ENCODE assay signal across 7 mouse cellular contexts in the genomic region with DNA sequence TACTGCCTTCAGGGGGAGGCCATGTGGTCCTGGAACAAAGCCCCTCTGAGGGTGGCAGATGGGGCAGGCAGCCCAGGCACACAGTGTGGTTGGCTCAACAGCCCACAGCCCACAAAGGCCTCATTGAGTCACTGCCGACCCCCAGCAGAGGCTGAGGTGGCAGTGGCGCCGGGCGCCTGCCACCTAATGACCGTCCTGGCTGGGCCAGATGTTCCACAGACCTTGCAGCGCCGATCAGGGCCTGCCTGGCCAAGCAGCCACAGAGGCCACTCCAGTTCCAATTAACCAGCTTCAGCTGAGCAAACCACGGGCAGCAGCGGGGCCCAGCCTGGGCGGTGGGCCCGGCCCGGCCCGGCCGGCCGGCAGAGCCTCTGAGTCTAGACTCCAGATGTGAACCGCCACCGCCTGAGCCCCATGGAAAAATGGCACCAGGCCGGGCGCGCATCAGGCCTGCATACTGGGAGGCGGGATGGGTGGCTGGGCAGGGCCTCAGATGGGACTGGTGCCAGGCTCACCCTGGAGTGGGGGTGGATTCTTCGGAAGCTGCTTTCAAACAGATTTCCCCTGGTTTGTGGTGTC. TPM values are rescaled to one million over a fixed set of nuclear protein-coding genes. Genes with fewer than 3 reads are reported as not detected.
DNase-seq lines count a peak whose midpoint lies in the region; ATAC-seq and TF ChIP-seq lines count a peak whose summit lies in the region.

No protein-coding gene starts in this region.

- H3K36me3 ChIP-seq in embryonic facial prominence, embryonic 11.5 days (replicated peaks; ENCODE audit: control insufficient read depth, insufficient read depth, low read depth, low read length): peaks cover 16% of the 10 kb centered on the region
- H3K36me3 ChIP-seq in myocyte (ENCODE audit: control insufficient read depth, insufficient read depth): peaks cover 10% of the 10 kb centered on the region

- H3K27ac ChIP-seq in embryonic facial prominence, embryonic 11.5 days (replicated peaks; ENCODE audit: low read depth, low read length): peak overlapping the region; percentile 90

- no peaks in the 10 kb centered on the region; the same call in 1 of the 2 replicates for H3K27me3 ChIP-seq in embryonic facial prominence, embryonic 11.5 days (ENCODE audit: control insufficient read depth, insufficient read depth, low read length)
- H3K27me3 ChIP-seq in myocyte (ENCODE audit: control insufficient read depth, insufficient read depth, insufficient read length): no peaks in the 10 kb centered on the region

- no peaks in the 10 kb centered on the region for H3K9me3 ChIP-seq in embryonic facial prominence, embryonic 11.5 days (replicated peaks; ENCODE audit: control insufficient read depth, low read length)

- peak overlapping the region; percentile 28 for H3K9ac ChIP-seq in embryonic facial prominence, embryonic 11.5 days (replicated peaks; ENCODE audit: low read length)

- H3ac ChIP-seq in myocyte (ENCODE audit: control insufficient read depth, insufficient read length): no peak overlapping the region

- no peak overlapping the region for H3K4me3 ChIP-seq in embryonic facial prominence, embryonic 11.5 days (ENCODE audit: low read depth, low read length)
- H3K4me3 ChIP-seq in myocyte: no peak overlapping the region

- no peak overlapping the region for H3K4me2 ChIP-seq in embryonic facial prominence, embryonic 11.5 days (ENCODE audit: low read depth, low read length)
- peak overlapping the region; percentile 50 for H3K4me2 ChIP-seq in myocyte (ENCODE audit: low read depth)

- peaks cover 15% of the 10 kb centered on the region for H3K4me1 ChIP-seq in embryonic facial prominence, embryonic 11.5 days (ENCODE audit: control insufficient read depth, insufficient read depth, low read length)

- H3K79me2 ChIP-seq in myocyte (ENCODE audit: control insufficient read depth, insufficient read depth): no peaks in the 10 kb centered on the region

- ATAC-seq in embryonic facial prominence, embryonic 11.5 days (replicated peaks; ENCODE audit: insufficient number of reproducible peaks, low FRiP score, low TSS enrichment, low read depth): peak; percentile 40
- no peak for ATAC-seq in inflammation-experienced regulatory T-cells, adult 6 months

- peak; percentile 29 for TF ChIP-seq POLR2A in myocyte (IDR thresholded peaks at IDR 0.05; ENCODE audit: insufficient read length, low read depth)

- intact Hi-C loops in left cerebral cortex, postnatal 4 days (cut with DNase I): no loop called here

- peak; percentile 70 for DNase-seq in brain, adult 2 months (ENCODE audit: low read depth, low spot score)
- peak; percentile 65 for DNase-seq in embryonic facial prominence, embryonic 11.5 days (ENCODE audit: low spot score)
- peak; percentile 70 to 81 for DNase-seq in heart, adult 18-20 months
- peak; percentile 64 for DNase-seq in kidney, adult 11 months
- peak; percentile 84 for DNase-seq in left cerebral cortex, postnatal 4 days

- 35% methylated on average over 22 of the region's 22 CpGs for WGBS in embryonic facial prominence, embryonic 11.5 days

TF ChIP-seq in myocyte, 11 proteins besides CTCF, POLR2A, EP300 and RAD21:
- no peak for TF ChIP-seq MYOG (IDR thresholded peaks at IDR 0.05; ENCODE audit: control insufficient read depth in 1 of 3, insufficient read depth in 1 of 3, insufficient read length in 2 of 3, low read depth in 2 of 3)
- no peak for TF ChIP-seq MAX (IDR thresholded peaks at IDR 0.05; ENCODE audit: low read depth)

RNA-seq across cellular contexts. Expression of a gene that starts 19.2 kb away (rescaled TPM):
- 40.6 and 45.1 TPM in 2 replicates for polyA plus RNA-seq in embryonic facial prominence, embryonic 11.5 days (2014; fragmentation: Nextera tagmentation; extraction: Ambion mirVana)
- 10 to 100 TPM; 15.8 to 16.4 TPM for total RNA-seq in heart, adult 18-20 months (2021)
- total RNA-seq in left cerebral cortex, postnatal 4 days (2021): 10 to 100 TPM; 30.4 to 32.5 TPM
- polyA plus RNA-seq in myocyte (2012; fragmentation: generic; extraction: Trizol): 27.0 TPM
- 1 to 10 TPM; 2.4 to 3.7 (median 2.5) TPM for polyA plus RNA-seq in inflammation-experienced regulatory T-cells, adult 6 months (2017; shearing (Covaris generic))

RNA-seq across cellular contexts. Expression of a gene that starts 30.0 kb away (rescaled TPM):
- 166 and 179 TPM in 2 replicates for polyA plus RNA-seq in embryonic facial prominence, embryonic 11.5 days (2014; fragmentation: Nextera tagmentation; extraction: Ambion mirVana)
- 10 to 100 TPM; 63.7 to 75.1 TPM for total RNA-seq in heart, adult 18-20 months (2021)
- 10 to 100 TPM; 25.6 to 27.6 TPM for total RNA-seq in left cerebral cortex, postnatal 4 days (2021)
- polyA plus RNA-seq in myocyte (2012; fragmentation: generic; extraction: Trizol): 59.5 TPM
- polyA plus RNA-seq in inflammation-experienced regulatory T-cells, adult 6 months (2017; shearing (Covaris generic)): under 1 TPM in 1 of 3 experiments, not detected in 2; 0.91 TPM

RNA-seq across cellular contexts. Expression of a gene that starts 36.8 kb away (rescaled TPM):
- polyA plus RNA-seq in embryonic facial prominence, embryonic 11.5 days (2014; fragmentation: Nextera tagmentation; extraction: Ambion mirVana): 115 and 118 TPM in 2 replicates
- 10 to 100 TPM; 32.7 to 39.6 TPM for total RNA-seq in heart, adult 18-20 months (2021)
- total RNA-seq in left cerebral cortex, postnatal 4 days (2021): 100 to 1,000 TPM; 149 to 160 TPM
- polyA plus RNA-seq in myocyte (2012; fragmentation: generic; extraction: Trizol): 190 TPM
- 10 to 100 TPM; 61.6 to 72.9 (median 72.1) TPM for polyA plus RNA-seq in inflammation-experienced regulatory T-cells, adult 6 months (2017; shearing (Covaris generic))

RNA-seq across cellular contexts. Expression of a gene that starts 47.9 kb away (rescaled TPM):
- 9.8 and 11.1 TPM in 2 replicates for polyA plus RNA-seq in embryonic facial prominence, embryonic 11.5 days (2014; fragmentation: Nextera tagmentation; extraction: Ambion mirVana)
- 10 to 100 TPM; 11.9 to 15.2 TPM for total RNA-seq in heart, adult 18-20 months (2021)
- total RNA-seq in left cerebral cortex, postnatal 4 days (2021): 1 to 10 TPM; 1.7 to 1.9 TPM
- polyA plus RNA-seq in myocyte (2012; fragmentation: generic; extraction: Trizol): not detected
- polyA plus RNA-seq in inflammation-experienced regulatory T-cells, adult 6 months (2017; shearing (Covaris generic)): not detected

Comparison
In these comparisons a context has a peak if more than half of its experiments do, and no peak if none do; other contexts are left out.
1. RNA of a gene that starts 30.0 kb away (polyA plus RNA-seq): 166 to 179 TPM in embryonic facial prominence, embryonic 11.5 days and 59.5 TPM in myocyte (single experiment); 0.91 TPM in inflammation-experienced regulatory T-cells, adult 6 months; every median in the first group is over 10 times any median in the second.
2. Peak in every context shown above with its lines, with median percentiles within 50 percentile points of each other: DNase-seq.